Mouse (Mus musculus): ENCODE measurements around the gene Bach1. TPM values are rescaled to one million over a fixed set of nuclear protein-coding genes. Genes with fewer than 3 reads are reported as not detected.

The Bach1 gene
- polyA plus RNA-seq (2014; fragmentation: Nextera tagmentation; extraction: Ambion mirVana), result 24.8 and 30.2 TPM in 2 replicates

DNA sequence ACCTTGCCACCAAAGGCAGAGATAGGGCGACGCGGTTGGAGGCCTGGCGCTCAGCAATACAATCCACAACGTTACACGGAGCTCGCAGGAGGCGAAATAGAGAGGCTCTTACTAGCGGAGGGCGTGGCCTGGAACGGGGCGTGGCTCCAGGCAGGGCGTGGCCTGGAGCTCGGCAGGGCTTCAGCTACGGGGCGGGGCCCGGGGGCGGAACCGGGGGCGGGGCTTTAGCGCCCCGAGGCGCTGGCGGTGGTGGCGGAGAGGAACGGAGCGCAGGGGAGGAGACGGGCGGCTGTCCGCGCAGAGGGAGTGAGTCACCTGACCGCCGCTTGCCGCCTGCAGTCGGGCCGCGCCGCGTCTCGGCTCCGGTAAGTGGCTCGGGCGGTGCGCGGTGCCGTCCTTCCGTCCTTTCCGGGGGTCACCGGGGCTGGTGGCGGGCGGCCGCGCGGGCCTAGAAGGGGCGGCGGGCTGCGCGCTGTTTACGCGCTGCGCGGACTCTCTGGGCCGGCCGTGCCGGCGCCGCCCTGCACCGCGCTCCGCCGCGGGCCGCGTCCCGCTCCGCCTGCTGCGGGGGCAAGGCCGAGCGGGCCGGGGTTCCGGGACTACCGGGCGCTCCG is at the start of gene Bach1:
TSS of gene Bach1 (plus strand) at position 254 of the 614 bp plus-strand sequence.
- peak within 1 kb of the TSS; percentile 72 for H3K4me2 ChIP-seq (replicated peaks; ENCODE audit: low read depth, low read length)
- no peaks in the 10 kb centered on the region for H3K4me1 ChIP-seq (replicated peaks; ENCODE audit: control insufficient read depth, insufficient read depth, low read length)
- WGBS, result under 1% methylated on average over 72 of the region's 84 CpGs
- DNase-seq (ENCODE audit: low spot score), result peak; percentile 96
- ATAC-seq (ENCODE audit: low FRiP score), result peak; percentile 95
- peak within 1 kb of the TSS; percentile 94 for H3K27ac ChIP-seq (ENCODE audit: low read depth, low read length)
- H3K36me3 ChIP-seq (ENCODE audit: control insufficient read depth, insufficient read depth, low read length), result no peaks in the 10 kb centered on the region
- H3K9ac ChIP-seq (ENCODE audit: low read depth, low read length), result peak within 1 kb of the TSS; percentile 94
- H3K27me3 ChIP-seq (ENCODE audit: control insufficient read depth, insufficient read depth, low read length), result no peaks in the 10 kb centered on the region
- H3K9me3 ChIP-seq (ENCODE audit: control insufficient read depth, low read length), result no peaks in the 10 kb centered on the region
- H3K4me3 ChIP-seq (ENCODE audit: low read depth, low read length), result peak within 1 kb of the TSS; percentile 82

DNA sequence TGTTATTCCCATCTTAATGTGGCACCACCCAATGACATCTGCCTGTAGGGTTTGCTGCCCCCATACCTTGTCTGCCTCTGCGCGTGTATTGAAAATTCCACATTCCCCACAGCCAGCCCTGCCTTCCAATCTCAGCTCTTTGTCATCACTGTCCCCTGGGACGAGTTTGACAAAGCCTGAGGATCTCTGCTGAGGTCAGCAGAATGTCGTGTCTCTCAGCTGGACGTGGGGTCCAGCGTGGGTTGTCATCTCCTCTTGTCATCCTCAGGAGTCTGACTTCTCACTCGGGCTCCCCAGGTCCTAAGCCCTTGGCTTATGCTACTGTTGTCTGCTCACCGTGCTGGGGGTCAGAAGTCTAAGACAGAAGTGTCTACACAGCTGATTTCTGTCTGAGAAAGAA is 46.4 kb upstream of the Bach1 start:
- peak; percentile 40; the same call in 1 of the 2 replicates for ATAC-seq (ENCODE audit: low FRiP score)
- Histone ChIP-seq H3K4me1 (replicated peaks; ENCODE audit: control insufficient read depth, insufficient read depth, low read length) (no peaks in the 10 kb centered on the region), H3K27me3 (ENCODE audit: control insufficient read depth, insufficient read depth, low read length) (no peaks in the 10 kb centered on the region), H3K36me3 (ENCODE audit: control insufficient read depth, insufficient read depth, low read length) (no peaks in the 10 kb centered on the region), H3K9me3 (ENCODE audit: control insufficient read depth, low read length) (no peaks in the 10 kb centered on the region), H3K4me3 (ENCODE audit: low read depth, low read length) (no peak overlapping the region), H3K9ac (ENCODE audit: low read depth, low read length) (no peak overlapping the region), H3K4me2 (replicated peaks; ENCODE audit: low read depth, low read length) (no peak overlapping the region), H3K27ac (ENCODE audit: low read depth, low read length) (no peak overlapping the region)
- WGBS, result 51% methylated on average over 8 of the region's 8 CpGs
- no peak for DNase-seq (ENCODE audit: low spot score)

DNA sequence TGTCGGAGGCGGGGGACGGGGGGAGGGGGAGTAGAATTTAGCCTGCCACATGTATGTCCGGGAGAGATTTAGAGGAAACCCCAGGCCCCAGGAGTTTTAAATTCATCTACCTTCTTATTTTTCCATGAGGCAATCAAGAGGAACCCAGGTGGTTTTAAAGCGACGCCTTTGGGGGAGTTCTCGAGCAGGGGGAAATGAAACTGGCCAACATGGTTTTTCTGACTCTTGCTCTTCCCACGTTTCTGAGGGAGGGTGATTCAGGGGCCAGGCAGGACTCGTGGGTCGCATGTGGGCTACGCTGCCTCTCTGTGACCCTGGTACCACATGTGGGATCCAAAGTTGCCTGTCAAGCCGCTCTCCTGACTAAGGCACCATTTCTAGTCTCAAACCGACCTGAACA is 45.8 kb upstream of the Bach1 start:
- H3K27ac ChIP-seq (ENCODE audit: low read depth, low read length), result no peak overlapping the region
- no peaks in the 10 kb centered on the region for H3K4me1 ChIP-seq (replicated peaks; ENCODE audit: control insufficient read depth, insufficient read depth, low read length)
- WGBS, result 87% methylated on average over 13 of the region's 13 CpGs
- H3K36me3 ChIP-seq (ENCODE audit: control insufficient read depth, insufficient read depth, low read length), result no peaks in the 10 kb centered on the region
- ATAC-seq (ENCODE audit: low FRiP score) (no peak), DNase-seq (ENCODE audit: low spot score) (no peak)
- no peaks in the 10 kb centered on the region for H3K27me3 ChIP-seq (ENCODE audit: control insufficient read depth, insufficient read depth, low read length)
- H3K9ac ChIP-seq (ENCODE audit: low read depth, low read length), result no peak overlapping the region
- no peaks in the 10 kb centered on the region for H3K9me3 ChIP-seq (ENCODE audit: control insufficient read depth, low read length)
- H3K4me2 ChIP-seq (replicated peaks; ENCODE audit: low read depth, low read length), result no peak overlapping the region
- no peak overlapping the region for H3K4me3 ChIP-seq (ENCODE audit: low read depth, low read length)

DNA sequence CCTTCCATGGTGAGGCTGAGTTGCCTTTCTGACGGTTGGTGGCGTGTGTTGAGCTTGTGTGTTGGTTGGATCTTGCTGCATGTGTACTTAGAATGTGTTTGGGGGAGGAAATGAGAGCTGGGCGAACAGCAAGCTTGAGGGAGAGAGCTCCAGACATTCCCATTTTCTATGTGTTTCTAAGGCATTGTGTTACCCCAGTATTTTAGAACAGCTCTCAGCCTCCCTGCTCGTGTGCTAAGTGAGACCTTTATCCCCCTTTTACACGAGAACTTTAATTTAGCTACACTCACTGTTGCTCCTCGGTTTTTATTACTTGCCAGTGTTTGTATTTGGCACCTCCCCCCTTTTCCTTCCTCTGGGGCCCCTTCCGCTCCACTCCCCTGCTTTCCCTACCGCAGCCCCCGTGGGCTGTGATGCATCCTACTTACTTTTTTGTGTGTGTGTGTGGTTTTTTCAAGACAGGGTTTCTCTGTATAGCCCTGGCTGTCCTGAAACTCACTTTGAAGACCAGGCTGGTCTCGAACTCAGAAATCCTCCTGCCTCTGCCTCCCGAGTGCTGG is 44.6 kb upstream of the Bach1 start:
- ATAC-seq (ENCODE audit: low FRiP score) (no peak), DNase-seq (ENCODE audit: low spot score) (no peak)
- Histone ChIP-seq H3K4me1 (replicated peaks; ENCODE audit: control insufficient read depth, insufficient read depth, low read length) (no peaks in the 10 kb centered on the region), H3K36me3 (ENCODE audit: control insufficient read depth, insufficient read depth, low read length) (no peaks in the 10 kb centered on the region), H3K27me3 (ENCODE audit: control insufficient read depth, insufficient read depth, low read length) (no peaks in the 10 kb centered on the region), H3K9me3 (ENCODE audit: control insufficient read depth, low read length) (no peaks in the 10 kb centered on the region), H3K4me3 (ENCODE audit: low read depth, low read length) (no peak overlapping the region), H3K9ac (ENCODE audit: low read depth, low read length) (no peak overlapping the region), H3K27ac (ENCODE audit: low read depth, low read length) (no peak overlapping the region), H3K4me2 (replicated peaks; ENCODE audit: low read depth, low read length) (no peak overlapping the region)
- 88% methylated on average over 11 of the region's 11 CpGs for WGBS

DNA sequence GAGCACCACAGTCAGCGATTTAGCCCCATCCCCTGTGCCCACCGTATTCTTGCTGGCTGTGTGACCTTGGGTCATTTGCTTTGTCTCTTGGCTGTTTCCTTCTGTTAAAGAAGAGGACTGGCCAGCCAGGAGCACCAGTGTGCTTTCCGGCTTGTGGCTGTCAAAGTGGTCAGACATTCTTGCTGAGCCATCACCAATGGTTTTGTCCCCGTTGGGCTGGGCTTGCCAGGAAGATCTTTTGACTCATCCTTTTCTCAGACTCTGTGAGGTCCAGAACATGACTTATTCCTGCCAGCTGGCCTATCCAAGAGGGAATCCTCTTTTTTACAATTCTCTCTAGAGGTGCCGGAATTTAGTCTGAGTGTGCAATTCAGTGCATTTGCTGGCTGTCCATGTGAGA is 43.7 kb upstream of the Bach1 start:
- Histone ChIP-seq H3K27me3 (ENCODE audit: control insufficient read depth, insufficient read depth, low read length) (no peaks in the 10 kb centered on the region), H3K9me3 (ENCODE audit: control insufficient read depth, low read length) (no peaks in the 10 kb centered on the region), H3K4me2 (replicated peaks; ENCODE audit: low read depth, low read length) (no peak overlapping the region), H3K36me3 (ENCODE audit: control insufficient read depth, insufficient read depth, low read length) (no peaks in the 10 kb centered on the region), H3K4me3 (ENCODE audit: low read depth, low read length) (no peak overlapping the region), H3K9ac (ENCODE audit: low read depth, low read length) (no peak overlapping the region), H3K4me1 (replicated peaks; ENCODE audit: control insufficient read depth, insufficient read depth, low read length) (no peaks in the 10 kb centered on the region), H3K27ac (ENCODE audit: low read depth, low read length) (no peak overlapping the region)
- ATAC-seq (ENCODE audit: low FRiP score) (no peak), DNase-seq (ENCODE audit: low spot score) (no peak)
- WGBS, result 82% methylated on average over 5 of the region's 5 CpGs

DNA sequence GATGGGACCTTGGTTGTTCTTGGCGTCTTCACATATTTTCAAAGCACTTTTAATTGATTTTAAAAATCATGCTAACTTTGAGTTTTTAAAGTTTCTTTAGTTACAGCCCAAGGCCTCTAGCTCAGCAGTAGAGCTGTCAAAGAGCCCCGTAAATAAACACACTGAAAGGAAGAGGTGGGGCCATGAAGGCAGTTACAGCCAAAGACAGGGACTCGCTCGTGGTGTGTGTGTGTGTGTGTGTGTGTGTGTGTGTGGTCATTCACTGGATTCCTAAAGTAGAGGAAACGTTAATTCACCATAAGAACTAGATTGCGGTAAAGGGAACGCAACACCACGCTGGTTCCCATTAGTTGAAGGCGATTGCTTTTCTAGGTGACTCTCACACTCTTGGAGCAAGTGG is 43.2 kb upstream of the Bach1 start:
- Histone ChIP-seq H3K27ac (ENCODE audit: low read depth, low read length) (no peak overlapping the region), H3K4me3 (ENCODE audit: low read depth, low read length) (no peak overlapping the region), H3K36me3 (ENCODE audit: control insufficient read depth, insufficient read depth, low read length) (no peaks in the 10 kb centered on the region), H3K9ac (ENCODE audit: low read depth, low read length) (no peak overlapping the region), H3K9me3 (ENCODE audit: control insufficient read depth, low read length) (no peaks in the 10 kb centered on the region), H3K27me3 (ENCODE audit: control insufficient read depth, insufficient read depth, low read length) (no peaks in the 10 kb centered on the region), H3K4me2 (replicated peaks; ENCODE audit: low read depth, low read length) (no peak overlapping the region), H3K4me1 (replicated peaks; ENCODE audit: control insufficient read depth, insufficient read depth, low read length) (no peaks in the 10 kb centered on the region)
- WGBS, result 87% methylated on average over 9 of the region's 9 CpGs
- ATAC-seq (ENCODE audit: low FRiP score), result no peak
- no peak for DNase-seq (ENCODE audit: low spot score)

DNA sequence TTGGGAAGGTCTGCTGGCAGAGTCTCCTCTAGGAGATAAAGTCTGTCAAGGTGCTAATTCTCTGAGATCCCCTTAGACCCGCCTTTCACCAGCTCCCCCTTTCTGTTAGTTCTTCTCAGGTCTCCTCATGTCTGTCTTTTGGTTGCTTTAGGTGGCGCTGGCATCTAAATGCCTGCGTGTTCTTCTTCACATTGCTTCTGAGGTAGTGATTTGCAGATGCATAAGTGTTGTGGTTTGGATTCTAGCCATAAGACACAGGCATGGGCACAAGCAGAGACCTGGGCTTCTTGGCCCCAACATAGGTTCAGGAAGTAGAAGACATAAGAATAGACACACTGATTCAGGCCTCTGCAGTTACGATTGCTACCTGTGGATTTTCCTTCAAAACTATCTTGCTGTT is 42.0 kb upstream of the Bach1 start:
- no peaks in the 10 kb centered on the region for H3K27me3 ChIP-seq (ENCODE audit: control insufficient read depth, insufficient read depth, low read length)
- H3K4me2 ChIP-seq (replicated peaks; ENCODE audit: low read depth, low read length), result no peak overlapping the region
- no peaks in the 10 kb centered on the region for H3K36me3 ChIP-seq (ENCODE audit: control insufficient read depth, insufficient read depth, low read length)
- no peaks in the 10 kb centered on the region for H3K9me3 ChIP-seq (ENCODE audit: control insufficient read depth, low read length)
- H3K9ac ChIP-seq (ENCODE audit: low read depth, low read length), result no peak overlapping the region
- DNase-seq (ENCODE audit: low spot score) (no peak), ATAC-seq (ENCODE audit: low FRiP score) (no peak)
- WGBS, result 82% methylated on average over 4 of the region's 4 CpGs
- no peak overlapping the region for H3K4me3 ChIP-seq (ENCODE audit: low read depth, low read length)
- no peak overlapping the region for H3K27ac ChIP-seq (ENCODE audit: low read depth, low read length)
- H3K4me1 ChIP-seq (replicated peaks; ENCODE audit: control insufficient read depth, insufficient read depth, low read length), result no peaks in the 10 kb centered on the region

DNA sequence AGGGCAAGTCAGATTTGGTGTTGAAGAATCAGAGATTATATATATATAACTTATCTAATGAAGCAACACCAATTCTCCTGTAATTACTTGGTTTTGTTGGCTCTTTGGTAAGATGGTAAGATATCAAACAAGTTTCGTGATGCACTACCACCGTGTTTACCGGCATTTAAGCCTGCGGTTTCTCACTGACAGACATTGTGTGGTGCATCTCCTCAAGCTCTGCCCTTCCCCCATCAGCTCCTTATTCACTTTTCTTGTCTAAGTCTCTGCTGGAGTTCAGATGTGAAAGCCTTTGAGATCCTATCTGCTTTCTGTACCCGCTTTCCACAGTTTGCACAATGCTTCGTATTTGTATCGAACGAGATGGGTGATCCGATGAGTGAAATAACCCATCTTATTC is 41.5 kb upstream of the Bach1 start:
- Histone ChIP-seq H3K4me2 (replicated peaks; ENCODE audit: low read depth, low read length) (no peak overlapping the region), H3K36me3 (ENCODE audit: control insufficient read depth, insufficient read depth, low read length) (no peaks in the 10 kb centered on the region), H3K9ac (ENCODE audit: low read depth, low read length) (no peak overlapping the region), H3K4me3 (ENCODE audit: low read depth, low read length) (no peak overlapping the region), H3K9me3 (ENCODE audit: control insufficient read depth, low read length) (no peaks in the 10 kb centered on the region), H3K27ac (ENCODE audit: low read depth, low read length) (no peak overlapping the region), H3K4me1 (replicated peaks; ENCODE audit: control insufficient read depth, insufficient read depth, low read length) (no peaks in the 10 kb centered on the region), H3K27me3 (ENCODE audit: control insufficient read depth, insufficient read depth, low read length) (no peaks in the 10 kb centered on the region)
- 97% methylated on average over 9 of the region's 9 CpGs for WGBS
- ATAC-seq (ENCODE audit: low FRiP score) (no peak), DNase-seq (ENCODE audit: low spot score) (no peak)

DNA sequence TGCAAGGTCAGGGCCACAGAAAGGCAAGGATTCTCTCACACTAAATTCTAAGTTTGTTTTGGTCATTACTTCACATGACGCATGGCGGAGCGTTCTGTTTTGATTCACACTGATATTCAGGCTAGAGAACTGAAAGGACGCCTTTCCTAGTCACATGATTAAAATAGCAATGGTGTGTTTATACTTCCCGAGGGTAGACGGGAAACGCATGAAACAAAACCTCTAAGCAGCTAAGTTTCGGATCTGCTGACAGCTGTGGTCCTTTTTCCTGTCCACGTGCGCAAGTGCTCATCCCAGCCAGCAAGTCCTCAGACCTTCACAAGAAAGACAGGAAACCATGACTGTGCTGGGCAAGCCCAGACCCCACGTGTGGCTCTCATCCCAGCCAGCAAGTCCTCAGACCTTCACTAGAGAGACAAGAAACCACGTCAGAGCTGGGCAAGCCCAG is 37.7 kb upstream of the Bach1 start:
- 78% methylated on average over 12 of the region's 12 CpGs for WGBS
- H3K9me3 ChIP-seq (ENCODE audit: control insufficient read depth, low read length), result no peaks in the 10 kb centered on the region
- H3K9ac ChIP-seq (ENCODE audit: low read depth, low read length), result no peak overlapping the region
- H3K36me3 ChIP-seq (ENCODE audit: control insufficient read depth, insufficient read depth, low read length), result no peaks in the 10 kb centered on the region
- no peak for ATAC-seq (ENCODE audit: low FRiP score)
- no peaks in the 10 kb centered on the region for H3K27me3 ChIP-seq (ENCODE audit: control insufficient read depth, insufficient read depth, low read length)
- H3K27ac ChIP-seq (ENCODE audit: low read depth, low read length), result no peak overlapping the region
- H3K4me2 ChIP-seq (replicated peaks; ENCODE audit: low read depth, low read length), result no peak overlapping the region
- H3K4me3 ChIP-seq (ENCODE audit: low read depth, low read length), result no peak overlapping the region
- no peak for DNase-seq (ENCODE audit: low spot score)
- H3K4me1 ChIP-seq (replicated peaks; ENCODE audit: control insufficient read depth, insufficient read depth, low read length), result no peaks in the 10 kb centered on the region
